Mouse (Mus musculus) heart, adult 2 months (tissue): ENCODE data around the gene Olfr518.

Experiments
- CTCF ChIP-seq: fragments of 200-600 bp; IDR thresholded peaks from 2 replicates; pipeline ENCODE4 v1.8.1; 2022; ENCODE audit warnings: antibody characterized with exemption, mild to moderate bottlenecking, moderate library complexity
- POLR2A ChIP-seq: fragments of 200-500 bp; IDR thresholded peaks from 2 replicates; pipeline ENCODE4 v1.6.1; 2011; ENCODE audit warnings: mild to moderate bottlenecking, low read depth, low read length, control low read depth; ENCODE audit not compliant: insufficient read depth

- TF ChIP-seq POLR2A (no peak), CTCF (no peak)
Observed at GRCm38 (mm10) chr7:108929726-108930393, 45.1 kb upstream of the Olfr518 start, which contains the start of gene Nlrp10.
